Mouse (Mus musculus): Measurements from ENCODE around the gene Ifrd2.

Gene Ifrd2

DNA sequence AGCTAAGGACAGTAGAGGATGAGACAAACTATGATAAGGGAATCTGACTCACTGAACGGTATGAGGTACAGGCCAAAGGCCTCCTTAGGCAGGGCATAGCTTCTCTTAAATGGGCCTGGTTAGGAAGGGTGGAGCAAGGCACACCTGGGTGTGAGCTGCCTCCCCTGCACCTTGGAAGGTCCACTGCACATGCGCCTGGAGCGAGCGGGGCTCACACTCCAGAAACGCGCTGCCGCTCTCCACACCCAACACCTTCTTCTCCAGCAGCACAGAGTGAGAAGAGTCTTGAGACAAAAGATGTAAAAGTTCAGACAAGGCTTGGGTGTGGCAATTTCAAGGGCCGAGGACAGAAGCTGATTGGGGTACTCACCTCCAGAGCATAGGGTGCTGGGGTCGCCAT lies 12.0 kb downstream of the Ifrd2 start:
- DNase-seq (ENCODE audit: extremely low spot score) = no peak

- no peak for DNase-seq (ENCODE audit: extremely low spot score)
Observed at GRCm38 (mm10) chr9:107599842-107600241, 12.4 kb downstream of the Ifrd2 start.

DNA sequence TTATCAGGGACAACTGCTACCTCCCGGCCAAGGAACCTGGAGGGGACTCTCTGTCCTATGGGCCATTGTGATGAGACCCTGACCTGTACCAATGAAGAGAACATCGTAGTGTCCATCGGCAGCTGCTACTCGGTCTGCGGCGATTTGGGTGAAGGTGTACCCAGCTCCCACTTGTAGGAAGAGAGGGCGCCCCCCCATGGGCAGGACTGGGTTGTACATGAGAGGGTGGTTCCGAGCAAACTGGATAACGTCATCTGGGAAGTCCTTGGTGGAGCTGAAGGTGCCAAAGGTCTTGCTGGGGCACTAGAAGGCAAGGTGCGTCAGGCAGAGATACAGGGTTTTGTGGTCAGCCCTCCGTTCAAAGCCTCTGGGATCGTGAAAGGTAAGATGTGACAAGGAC lies 13.3 kb downstream of the Ifrd2 start:
- no peak for DNase-seq (ENCODE audit: extremely low spot score)

DNA sequence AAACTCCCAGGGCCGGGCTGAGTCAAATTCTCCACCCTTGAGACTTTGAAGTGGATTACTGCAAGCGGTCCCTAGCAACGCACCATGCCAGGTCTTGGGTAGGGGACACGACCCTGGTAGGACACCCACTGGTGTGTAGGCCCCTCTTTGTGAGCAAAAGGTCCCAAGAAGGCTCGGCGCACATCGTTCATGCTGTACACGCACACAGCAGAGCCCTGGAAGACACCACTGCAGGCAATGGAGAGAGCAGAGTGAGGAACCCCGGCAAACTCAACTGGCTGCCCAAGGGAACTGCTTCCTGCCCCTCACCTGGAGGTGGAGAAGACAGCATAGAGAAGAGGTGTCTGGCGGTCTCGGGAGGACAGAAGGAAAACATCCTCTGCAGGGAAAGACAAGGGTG lies 13.8 kb downstream of the Ifrd2 start:
- DNase-seq (ENCODE audit: extremely low spot score) = no peak

DNA sequence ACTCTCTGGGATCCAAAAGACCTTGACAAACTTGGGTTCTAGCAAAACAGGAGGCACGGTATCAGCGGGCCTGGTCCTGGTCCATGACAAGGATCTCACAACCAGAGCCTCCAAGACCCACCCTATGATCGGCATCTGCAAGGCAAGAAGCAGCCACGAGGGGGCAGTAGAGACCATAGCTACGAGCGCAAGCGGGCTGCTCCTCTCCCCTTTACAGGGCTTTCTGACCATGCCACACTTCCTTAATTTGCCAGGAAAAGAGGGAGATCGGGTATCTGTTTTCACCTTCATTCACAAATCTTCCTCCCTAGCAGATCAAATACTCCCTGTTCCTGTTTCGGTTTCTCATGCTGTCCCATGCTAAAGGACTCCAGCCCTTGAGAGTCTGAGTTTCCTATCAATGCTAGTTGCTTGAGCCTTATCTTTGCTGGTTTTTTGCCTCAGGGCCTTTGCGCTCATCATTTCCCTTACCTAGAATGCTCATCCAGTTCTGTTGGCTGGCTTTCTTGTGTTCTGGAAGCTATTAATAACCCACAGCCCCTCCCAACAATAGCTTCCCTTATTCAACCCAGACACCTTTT lies 14.7 kb downstream of the Ifrd2 start:
- DNase-seq (ENCODE audit: extremely low spot score) = peak; percentile 94

GRCm38 (mm10) chr9:107603251-107603650 lies 15.8 kb downstream of the Ifrd2 start:
- no peak for DNase-seq (ENCODE audit: extremely low spot score)

GRCm38 (mm10) chr9:107605041-107605661 lies 17.7 kb downstream of the Ifrd2 start:
- DNase-seq (ENCODE audit: extremely low spot score) = no peak

DNA sequence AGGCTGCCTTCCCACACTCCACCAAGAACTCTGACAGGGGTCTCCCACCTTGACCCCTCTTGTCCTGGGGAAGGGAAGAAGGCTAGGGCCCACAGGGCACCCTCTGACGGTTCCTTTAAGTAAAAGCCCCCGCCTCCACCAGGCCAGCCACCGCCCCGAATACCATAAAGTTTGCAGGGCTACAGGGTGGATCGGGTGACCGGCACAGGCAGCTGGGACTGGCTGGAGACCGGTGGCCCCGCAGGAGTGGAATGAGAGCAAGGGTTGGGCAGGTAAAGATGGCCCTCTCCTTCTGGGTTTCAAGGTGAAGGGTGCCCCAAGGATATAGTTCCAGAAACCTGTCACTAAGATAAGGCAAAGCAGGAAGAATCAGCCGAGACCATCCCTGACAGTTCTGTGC lies 19.1 kb downstream of the Ifrd2 start:
- no peak for DNase-seq (ENCODE audit: extremely low spot score)

DNA sequence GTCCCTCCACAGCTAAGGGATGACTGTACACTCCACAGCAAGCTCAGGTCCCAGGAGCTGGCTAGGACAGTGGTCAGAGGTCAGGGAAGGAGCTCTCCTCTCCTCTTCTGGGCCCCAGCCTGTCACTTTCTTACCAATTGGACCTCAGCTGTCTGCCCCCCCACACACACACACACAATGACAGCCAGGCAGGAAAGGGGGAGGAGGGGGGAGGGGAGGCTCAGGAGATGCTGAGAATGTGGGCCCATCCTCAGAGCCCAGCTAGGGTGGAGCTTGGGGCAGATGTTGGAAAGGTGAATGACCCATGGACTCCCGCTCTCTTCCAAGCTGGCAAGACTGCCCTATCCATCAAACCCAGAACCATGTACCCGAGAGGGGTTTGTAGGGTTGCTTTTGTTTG lies 19.6 kb downstream of the Ifrd2 start:
- no peak for DNase-seq (ENCODE audit: extremely low spot score)

DNA sequence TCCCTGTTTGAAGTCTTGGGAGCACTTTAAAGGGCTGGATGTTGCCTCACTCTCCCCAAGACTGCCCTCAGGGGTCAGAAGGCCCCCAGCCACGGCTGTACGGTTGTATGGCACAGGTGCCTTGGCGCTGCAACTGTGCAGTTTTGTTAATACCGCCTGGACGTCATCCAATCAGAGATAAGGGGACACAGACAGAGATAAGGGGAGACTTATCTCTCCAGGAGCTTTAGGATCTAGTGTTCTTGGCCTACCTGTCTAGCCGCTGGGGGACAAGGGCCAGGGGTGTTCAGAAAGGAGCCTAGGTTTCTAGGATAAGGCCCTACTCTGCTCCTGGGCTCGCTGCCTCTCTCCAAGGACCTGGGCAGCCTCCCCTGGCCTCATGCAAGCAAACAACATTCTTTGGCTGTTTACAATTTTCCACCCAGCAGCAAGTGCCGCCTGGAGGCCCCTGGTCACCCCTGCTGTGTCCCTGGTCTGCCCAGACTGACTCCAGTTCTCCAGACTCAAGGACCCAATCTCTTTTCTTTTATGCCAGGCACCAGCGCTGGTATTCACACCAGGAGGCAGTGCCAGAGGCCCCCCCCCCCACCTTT lies 20.3 kb downstream of the Ifrd2 start:
- DNase-seq (ENCODE audit: extremely low spot score) = no peak

- peak; percentile 53 for DNase-seq (ENCODE audit: extremely low spot score)
Observed at GRCm38 (mm10) chr9:107608741-107609432, 21.4 kb downstream of the Ifrd2 start, which contains the start of gene Sema3b. TSS of gene Sema3b (minus strand) at chr9:107609229.

- no peak for DNase-seq (ENCODE audit: extremely low spot score)
Observed at GRCm38 (mm10) chr9:107609433-107609830, 22.0 kb downstream of the Ifrd2 start.

DNA sequence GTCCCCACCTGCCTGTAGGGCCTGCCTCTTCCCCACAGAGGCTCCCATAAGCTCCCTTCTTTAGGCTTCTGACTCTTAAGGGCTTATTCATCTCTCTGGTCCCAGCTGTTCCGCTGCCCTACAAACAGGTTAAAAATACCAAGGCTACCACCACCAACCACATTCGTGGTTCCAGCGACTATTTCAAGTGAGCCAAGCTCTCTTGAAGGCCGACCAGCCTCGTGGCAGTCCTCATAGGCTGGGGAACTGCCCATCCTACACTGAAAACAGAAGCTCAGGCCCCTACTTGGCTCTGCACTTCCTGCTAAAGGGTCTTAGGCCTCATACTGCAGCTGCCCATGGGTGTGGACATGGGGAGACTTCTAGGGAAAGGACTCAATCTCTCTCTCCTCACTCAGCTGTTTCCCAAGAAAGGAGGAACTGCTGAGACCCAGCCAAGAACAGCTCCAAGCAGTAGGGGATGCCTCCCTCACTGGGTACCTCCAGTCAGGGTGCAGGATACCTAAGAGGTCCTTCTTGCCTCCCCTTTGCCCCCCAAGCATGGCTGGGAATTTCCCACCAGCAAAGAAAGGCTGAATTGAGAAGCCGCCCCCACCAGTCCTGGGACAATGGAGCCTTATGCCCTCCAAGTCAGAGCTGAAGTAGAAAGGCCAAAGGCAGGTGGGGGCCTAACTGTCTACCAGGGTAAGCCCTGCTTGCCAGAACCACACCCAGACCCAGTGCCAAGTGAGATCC lies 24.2 kb downstream of the Ifrd2 start:
- no peak for DNase-seq (ENCODE audit: extremely low spot score)

GRCm38 (mm10) chr9:107612191-107612944 lies 24.9 kb downstream of the Ifrd2 start:
- DNase-seq (ENCODE audit: extremely low spot score) = peak; percentile 97

DNA sequence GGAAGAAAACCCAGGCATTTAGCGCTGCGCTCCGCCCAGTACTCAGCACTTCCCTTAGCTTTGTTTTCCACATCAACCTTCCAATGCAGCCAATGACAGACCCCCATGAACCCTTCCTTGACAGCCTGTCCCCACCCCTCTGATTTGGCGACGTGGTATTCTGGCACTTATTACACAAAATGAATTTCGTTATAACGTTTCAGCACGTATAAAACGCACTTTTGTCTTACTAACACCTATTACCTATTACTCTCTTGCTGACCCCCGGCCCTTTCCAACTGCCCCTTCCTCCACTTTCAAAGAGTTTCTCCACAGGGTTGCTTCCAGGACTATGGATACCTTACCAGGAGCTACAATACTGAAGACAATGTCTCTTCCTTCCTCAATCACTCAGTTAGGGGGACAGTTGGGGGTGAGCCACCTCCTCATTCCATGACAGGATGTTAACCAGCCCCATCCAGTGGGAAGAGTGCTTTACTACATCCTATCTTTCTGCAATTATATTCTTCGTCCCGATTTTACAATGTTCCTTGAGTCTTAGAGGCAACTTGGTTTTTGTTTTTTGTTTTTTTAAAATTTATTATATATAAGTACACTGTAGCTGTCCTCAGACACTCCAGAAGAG lies 25.6 kb downstream of the Ifrd2 start:
- no peak for DNase-seq (ENCODE audit: extremely low spot score)

DNA sequence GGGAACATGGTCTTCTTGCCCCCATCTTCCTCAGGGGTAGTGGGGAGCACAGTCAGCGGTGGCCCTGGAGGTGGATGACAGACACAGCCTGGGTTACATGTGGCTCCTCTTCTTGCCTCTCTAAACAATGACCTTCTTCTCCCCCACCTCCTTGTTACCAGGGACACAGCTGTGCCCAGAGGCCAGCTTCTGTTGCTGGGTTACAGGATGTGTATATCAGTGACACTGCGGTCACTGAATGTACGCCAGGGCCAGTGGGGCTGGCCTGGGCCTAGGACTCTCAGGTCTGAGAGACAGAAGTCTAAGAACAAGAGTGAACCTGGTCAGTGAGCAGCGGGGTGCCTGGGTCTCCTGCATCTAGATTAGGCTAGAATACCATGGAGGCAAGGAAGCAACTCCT lies 27.6 kb downstream of the Ifrd2 start:
- no peak for DNase-seq (ENCODE audit: extremely low spot score)

DNA sequence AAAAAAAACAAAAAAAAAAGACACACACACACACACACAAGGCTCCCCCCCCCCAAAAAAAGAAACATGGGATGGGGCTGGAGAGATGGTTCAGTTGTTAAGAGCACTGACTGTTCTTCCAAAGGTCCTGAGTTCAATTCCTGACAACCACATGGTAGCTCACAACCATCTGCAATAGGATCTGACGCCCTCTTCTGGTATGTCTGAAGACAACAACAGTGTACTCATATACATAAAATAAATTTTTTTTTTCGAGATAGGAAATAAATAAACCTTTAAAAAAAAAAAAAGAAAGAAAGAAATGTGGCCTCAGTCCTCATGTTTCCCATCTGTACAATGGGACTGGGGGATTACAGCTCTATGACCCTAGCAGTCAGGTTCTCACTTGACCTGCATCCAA lies 30.0 kb downstream of the Ifrd2 start:
- DNase-seq (ENCODE audit: extremely low spot score) = no peak

DNA sequence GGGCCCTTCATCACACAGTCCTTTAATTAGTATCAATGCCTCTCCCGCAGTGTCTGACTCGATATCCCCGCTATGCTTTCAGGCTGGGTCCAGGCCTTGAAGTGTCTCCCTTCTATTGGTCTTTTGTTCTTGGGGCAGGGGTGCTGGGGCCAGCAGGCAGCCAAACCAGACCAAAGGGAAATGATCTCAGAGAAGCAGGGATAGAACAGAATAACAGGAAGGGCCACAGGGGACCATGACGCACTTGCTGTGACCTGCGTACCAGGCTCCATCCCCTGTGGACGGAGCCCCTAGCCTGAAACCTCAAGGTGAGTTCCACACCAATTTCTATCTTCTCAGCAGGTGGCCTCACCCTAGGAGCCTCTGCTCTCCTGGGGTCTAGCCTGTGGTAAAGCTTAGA lies 30.7 kb downstream of the Ifrd2 start:
- no peak for DNase-seq (ENCODE audit: extremely low spot score)

DNA sequence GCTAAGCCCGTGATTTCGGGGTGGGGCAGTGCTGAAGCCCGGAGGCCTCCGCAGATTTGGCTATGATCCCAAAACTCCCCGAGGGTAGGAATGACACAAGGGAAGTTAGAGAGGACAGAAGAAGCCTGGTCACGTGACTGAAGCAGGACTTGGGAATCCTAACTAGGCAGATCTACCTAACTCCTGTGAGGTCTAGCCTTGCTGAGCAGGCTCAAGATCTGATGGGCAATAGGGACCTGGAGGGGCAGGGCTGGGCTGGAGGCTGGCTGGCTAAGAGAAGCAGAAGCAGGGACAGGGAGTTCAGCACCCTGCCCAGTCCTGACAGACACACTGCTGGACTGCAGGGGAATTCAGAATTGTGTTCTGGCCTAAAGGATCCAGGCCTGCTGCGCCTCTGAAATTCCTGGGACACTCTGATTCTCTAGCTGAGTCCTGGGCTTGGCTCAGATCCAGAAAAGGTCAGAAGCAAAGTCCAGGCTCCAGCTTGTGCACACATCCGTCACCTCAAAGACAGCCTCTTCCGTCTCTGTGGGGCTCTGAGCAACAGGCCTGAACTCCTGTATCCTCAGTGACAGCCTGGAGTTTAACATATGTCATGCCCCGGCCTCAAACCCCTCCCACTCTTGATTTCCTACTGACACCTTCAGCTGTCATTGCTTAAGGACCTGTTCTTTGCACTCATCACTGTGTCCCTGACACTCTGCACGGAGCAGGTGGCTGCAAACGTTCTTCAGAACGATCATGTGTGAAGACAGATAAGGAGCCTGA lies 31.5 kb downstream of the Ifrd2 start:
- DNase-seq (ENCODE audit: extremely low spot score) = no peak

DNA sequence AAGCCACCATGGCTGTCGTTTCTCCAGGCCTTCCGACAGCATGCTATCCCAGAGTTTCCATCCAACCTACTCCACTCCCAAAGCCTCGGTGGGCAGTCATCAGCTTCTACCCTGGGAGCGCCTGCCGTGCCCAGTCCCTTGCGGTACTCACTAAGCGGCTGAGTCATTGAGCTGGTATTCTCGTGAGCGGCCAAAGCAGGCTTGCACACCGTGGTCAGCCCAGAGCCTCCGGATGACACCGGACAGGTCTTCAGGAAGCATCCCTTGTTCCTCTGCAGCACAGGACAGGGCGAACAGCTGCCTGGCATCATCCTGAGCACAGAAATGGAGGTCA lies 32.1 kb downstream of the Ifrd2 start:
- DNase-seq (ENCODE audit: extremely low spot score) = no peak
